11 mouse cellular contexts compared by ENCODE assay signal in the genomic region with DNA sequence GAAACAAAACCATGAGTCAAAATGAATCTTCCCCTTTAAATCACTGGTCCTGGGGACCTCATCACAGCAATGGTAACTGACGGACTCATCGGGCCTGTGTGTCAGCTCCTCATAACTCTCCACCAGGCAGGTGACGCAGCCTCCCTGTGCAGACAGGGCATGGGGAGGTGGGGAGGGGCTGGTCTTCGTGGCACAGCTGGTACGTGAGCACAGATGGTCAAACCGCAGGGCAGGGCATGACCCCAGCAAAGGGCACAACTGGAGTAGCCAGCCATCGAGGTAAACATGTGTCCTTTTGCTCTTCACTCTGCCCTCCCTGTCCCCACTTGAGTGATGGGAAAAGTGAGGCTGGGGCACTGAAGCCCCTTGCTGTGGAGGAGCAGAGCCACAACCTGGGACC.
"Had no signal": no experiment of that assay in that cellular context is flagged by ENCODE, and none has a peak within 500 bp of the region (broad histone marks: within the 10 kb centered on the region; RNA-seq: fewer than 3 reads in every experiment).

No protein-coding gene starts in this region.

- H3K4me3 ChIP-seq: limb, embryonic 13.5 days; neural tube, embryonic 12.5 days had no signal

- H3K4me2 ChIP-seq: limb, embryonic 13.5 days; neural tube, embryonic 12.5 days had no signal

- H3K27me3 ChIP-seq: limb, embryonic 13.5 days; neural tube, embryonic 12.5 days had no signal

- H3K9ac ChIP-seq: limb, embryonic 13.5 days; liver, embryonic 14.5 days; neural tube, embryonic 12.5 days had no signal

- H3K9me3 ChIP-seq: limb, embryonic 13.5 days; neural tube, embryonic 12.5 days had no signal

- H3K27ac ChIP-seq: limb, embryonic 13.5 days; liver, embryonic 14.5 days; neural tube, embryonic 12.5 days; stomach, postnatal 0 days had no signal

- DNase-seq: kidney, adult 11 months; kidney, postnatal 10 days; kidney, postnatal 4 days; left cerebral cortex, postnatal 4 days; lung, adult 18-20 months; right cerebral cortex, adult 18-20 months; thymus, postnatal 4 days had no signal
